Mouse (Mus musculus): ENCODE measurements around the gene Cdh24.
A peak's percentile ranks its signal among the peaks of the same experiment; 100 is the strongest.

DNA sequence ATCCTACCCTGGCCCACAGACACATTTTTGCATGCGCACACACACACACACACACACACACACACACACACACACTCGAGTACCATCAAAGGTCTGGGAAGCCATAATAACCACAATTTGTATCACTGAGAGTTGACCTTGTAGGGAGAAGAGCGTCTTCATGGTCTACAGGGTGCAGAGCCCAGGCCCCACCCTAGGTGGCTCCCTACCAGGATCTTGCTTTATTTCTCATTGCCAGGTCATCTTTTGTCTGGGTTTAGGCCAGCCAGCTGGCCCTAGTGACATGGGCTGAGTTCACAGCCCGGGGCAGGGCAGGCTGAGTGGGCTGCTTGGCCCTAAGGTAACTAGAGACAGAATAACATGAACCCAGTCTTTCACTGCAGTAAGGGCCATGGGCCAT lies 7.0 kb downstream of the Cdh24 start:
- TF ChIP-seq CTCF (IDR thresholded peaks at IDR 0.05) (0 out of 2 replicates have a peak, but pooled peaks have one; percentile 8), EP300 (IDR thresholded peaks at IDR 0.05; ENCODE audit: insufficient read depth, low read depth, low read length) (no peak)
